Mouse (Mus musculus) intestine, embryonic 16.5 days (tissue): ENCODE results near the gene Unk. TPM values are rescaled to one million over a fixed set of nuclear protein-coding genes. Genes with fewer than 3 reads are reported as not detected.

Experiments
- ATAC-seq: fragments of 200-750 bp; cut with Nextera tagmentation; 2 replicates; pipeline ENCODE4 v1.8.0; 2017; ENCODE audit warnings: moderate TSS enrichment, moderate library complexity
- H3K27ac ChIP-seq: fragments of 300-500 bp; sonication (generic); 2 replicates; pipeline ENCODE4 v1.5.1; 2014; ENCODE audit warnings: mild to moderate bottlenecking, low read length
- H3K27me3 ChIP-seq: fragments of 300-500 bp; sonication (generic); replicated peaks from 2 replicates; pipeline ENCODE4 v1.6.1; 2014; ENCODE audit warnings: low read length, control low read depth, mixed read lengths; ENCODE audit not compliant: control insufficient read depth, insufficient read depth
- H3K36me3 ChIP-seq: fragments of 300-500 bp; sonication (generic); 2 replicates; pipeline ENCODE4 v1.6.1; 2014; ENCODE audit warnings: low read length, control low read depth; ENCODE audit not compliant: control insufficient read depth, insufficient read depth
- H3K4me1 ChIP-seq: fragments of 300-500 bp; sonication (generic); 2 replicates; pipeline ENCODE4 v1.6.1; 2014; ENCODE audit warnings: low read length, control low read depth, mixed read lengths; ENCODE audit not compliant: control insufficient read depth, insufficient read depth
- H3K4me2 ChIP-seq: fragments of 300-500 bp; sonication (generic); 2 replicates; pipeline ENCODE4 v1.6.1; 2014; ENCODE audit warnings: low read depth, low read length, control low read depth
- H3K4me3 ChIP-seq: fragments of 300-500 bp; sonication (generic); 2 replicates; pipeline ENCODE4 v1.5.1; 2014; ENCODE audit warnings: mild to moderate bottlenecking, low read length
- H3K9ac ChIP-seq: fragments of 300-500 bp; sonication (generic); 2 replicates; pipeline ENCODE4 v1.6.1; 2014; ENCODE audit warnings: low read depth, low read length
- H3K9me3 ChIP-seq: fragments of 300-500 bp; sonication (generic); 2 replicates; pipeline ENCODE4 v1.6.1; 2016; ENCODE audit warnings: low read length, control low read depth; ENCODE audit not compliant: control insufficient read depth
- WGBS: fragments of 180-500 bp; shearing (Covaris S2); extraction: QIAGEN DNeasy Blood & Tissue Kit; methylation state at CpG from one replicate; pipeline ENCODE4 v1.1.7; 2014; 5-methylcytosine and 5-hydroxymethylcytosine counted together
- polyA plus RNA-seq: library from polyadenylated mRNA; unstranded; fragments of >200 nt; fragmentation: Nextera tagmentation; extraction: Ambion mirVana; gene quantifications from 2 replicates; pipeline ENCODE4 v1.2.1, GENCODE M21; 2015

Gene Unk
- polyA plus RNA-seq, 1 experiment from 2014 or later = 22.9 TPM

- no peak overlapping the region for H3K4me3 ChIP-seq
- H3K27me3 ChIP-seq = no peaks in the 10 kb centered on the region
- H3K9me3 ChIP-seq = peaks cover 4% of the 10 kb centered on the region
- H3K27ac ChIP-seq = peak overlapping the region; percentile 36
- ATAC-seq = no peak
- no peaks in the 10 kb centered on the region for H3K36me3 ChIP-seq
- 56% methylated on average over 14 of the region's 14 CpGs for WGBS
- H3K9ac ChIP-seq = no peak overlapping the region
- H3K4me2 ChIP-seq = no peak overlapping the region
- peaks cover 44% of the 10 kb centered on the region for H3K4me1 ChIP-seq
These were observed 68.8 kb downstream of the Unk start for GRCm38 (mm10) chr11:116098711-116099460.

DNA sequence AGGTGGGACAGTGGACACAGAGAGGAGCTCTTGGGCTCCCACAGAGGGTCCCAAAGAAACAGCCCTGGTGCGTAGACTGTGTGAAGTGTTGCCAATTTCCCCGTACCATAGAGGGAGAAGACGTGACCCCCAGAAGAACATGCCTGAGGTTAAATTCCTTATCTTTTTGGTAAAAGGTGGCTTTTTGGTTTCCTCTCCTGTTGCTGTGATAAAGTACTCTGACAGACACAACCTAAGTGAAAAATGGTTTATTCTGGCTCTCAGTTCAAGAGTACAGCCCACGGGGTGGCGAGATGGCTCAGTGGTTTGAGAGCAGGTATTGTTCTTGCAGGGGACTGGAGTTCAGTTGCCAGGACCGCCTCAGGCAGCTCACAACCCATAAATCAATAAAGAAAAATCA, 69.3 kb downstream of the Unk start:
- peaks cover 49% of the 10 kb centered on the region for H3K4me1 ChIP-seq
- WGBS = 86% methylated on average over 6 of the region's 6 CpGs
- H3K36me3 ChIP-seq = no peaks in the 10 kb centered on the region
- no peak for ATAC-seq
- H3K9me3 ChIP-seq = peaks cover 4% of the 10 kb centered on the region
- no peak overlapping the region for H3K4me3 ChIP-seq
- H3K27me3 ChIP-seq = no peaks in the 10 kb centered on the region
- no peak overlapping the region for H3K4me2 ChIP-seq
- peak overlapping the region; percentile 36 for H3K27ac ChIP-seq
- H3K9ac ChIP-seq = no peak overlapping the region

DNA sequence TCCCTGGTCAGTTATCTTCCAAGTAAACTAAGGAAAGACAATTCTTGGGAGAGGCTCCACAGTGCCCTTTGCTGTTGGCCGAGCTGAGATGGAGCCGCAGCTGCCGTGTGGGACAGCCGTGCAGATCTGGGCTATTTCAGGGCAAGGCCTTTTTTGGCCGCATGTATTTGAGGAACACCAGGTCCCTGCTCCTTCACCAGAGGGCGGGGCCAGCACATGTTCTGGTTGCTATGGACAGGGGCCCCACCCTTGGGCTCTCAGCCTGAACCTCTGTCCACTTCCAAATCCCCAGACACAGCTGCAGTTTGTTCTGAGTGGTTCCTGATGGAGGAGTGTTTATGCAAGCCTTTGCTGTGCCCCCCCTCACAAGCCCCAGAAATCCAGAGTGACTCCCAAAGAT, 70.3 kb downstream of the Unk start:
- 29% methylated on average over 6 of the region's 6 CpGs for WGBS
- Histone ChIP-seq H3K9ac (peak overlapping the region; percentile 8; the same call in 1 of the 2 replicates), H3K4me2 (no peak overlapping the region)

GRCm38 (mm10) chr11:116100839-116101238, 70.7 kb downstream of the Unk start:
- Histone ChIP-seq H3K27me3 (no peaks in the 10 kb centered on the region), H3K4me3 (no peak overlapping the region), H3K9ac (0 out of 2 replicates have a peak overlapping the region, but pooled peaks have one; percentile 8), H3K36me3 (no peaks in the 10 kb centered on the region), H3K4me2 (no peak overlapping the region), H3K9me3 (peaks cover 4% of the 10 kb centered on the region), H3K27ac (peak overlapping the region; percentile 91), H3K4me1 (peaks cover 53% of the 10 kb centered on the region)
- 82% methylated on average over 7 of the region's 7 CpGs for WGBS
- ATAC-seq = no peak

More for the DNA sequence above, 70.3 kb downstream of the Unk start:
- H3K27ac ChIP-seq = peak overlapping the region; percentile 91
- no peaks in the 10 kb centered on the region for H3K27me3 ChIP-seq
- peaks cover 4% of the 10 kb centered on the region for H3K9me3 ChIP-seq
- ATAC-seq = peak; percentile 41
- H3K36me3 ChIP-seq = no peaks in the 10 kb centered on the region
- H3K4me3 ChIP-seq = no peak overlapping the region
- peaks cover 52% of the 10 kb centered on the region for H3K4me1 ChIP-seq

DNA sequence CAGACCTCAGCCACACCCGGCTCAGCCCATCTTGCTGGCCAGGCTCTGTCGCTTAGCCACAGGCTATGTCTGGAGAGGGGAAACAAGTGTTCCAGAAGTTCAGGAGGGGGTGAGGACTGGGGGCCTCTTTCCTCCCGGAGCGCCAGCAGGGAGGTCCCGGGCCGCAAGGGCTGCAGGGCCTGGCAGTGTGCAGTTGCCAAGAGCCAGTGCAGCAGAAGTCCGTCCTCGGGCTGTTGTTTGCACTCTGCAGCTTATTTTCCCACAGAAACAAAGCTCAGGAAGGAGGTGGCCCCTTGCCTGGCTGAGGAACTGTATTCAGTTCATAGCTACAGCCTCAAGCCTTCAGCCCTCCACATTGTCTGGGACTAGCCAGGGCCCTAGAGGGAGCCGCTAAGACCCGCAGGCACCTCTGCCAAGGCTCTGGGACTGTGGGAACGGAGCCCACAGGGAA, 71.8 kb downstream of the Unk start:
- no peaks in the 10 kb centered on the region for H3K36me3 ChIP-seq
- H3K9ac ChIP-seq = peak overlapping the region; percentile 60
- peaks cover 65% of the 10 kb centered on the region for H3K4me1 ChIP-seq
- ATAC-seq = peak; percentile 42
- H3K27me3 ChIP-seq = no peaks in the 10 kb centered on the region
- no peaks in the 10 kb centered on the region for H3K9me3 ChIP-seq
- H3K4me3 ChIP-seq = no peak overlapping the region
- WGBS = 22% methylated on average over 11 of the region's 11 CpGs
- peak overlapping the region; percentile 35 for H3K4me2 ChIP-seq
- H3K27ac ChIP-seq = peak overlapping the region; percentile 91

GRCm38 (mm10) chr11:116102472-116102871, 72.3 kb downstream of the Unk start:
- no peak for ATAC-seq
- no peaks in the 10 kb centered on the region for H3K36me3 ChIP-seq
- no peak overlapping the region for H3K4me3 ChIP-seq
- peak overlapping the region; percentile 91 for H3K27ac ChIP-seq
- H3K9me3 ChIP-seq = no peaks in the 10 kb centered on the region
- WGBS = 54% methylated on average over 3 of the region's 4 CpGs
- peak overlapping the region; percentile 60 for H3K9ac ChIP-seq
- no peak overlapping the region for H3K4me2 ChIP-seq
- peaks cover 70% of the 10 kb centered on the region for H3K4me1 ChIP-seq
- H3K27me3 ChIP-seq = peaks cover 5% of the 10 kb centered on the region; the same call in 1 of the 2 replicates

- no peak for ATAC-seq
- WGBS = 74% methylated on average over 12 of the region's 12 CpGs
- Histone ChIP-seq H3K4me2 (no peak overlapping the region), H3K27ac (peak overlapping the region; percentile 70), H3K4me1 (peaks cover 79% of the 10 kb centered on the region), H3K9ac (peak overlapping the region; percentile 17; the same call in 1 of the 2 replicates), H3K9me3 (no peaks in the 10 kb centered on the region), H3K27me3 (peaks cover 15% of the 10 kb centered on the region; the same call in 1 of the 2 replicates), H3K4me3 (no peak overlapping the region), H3K36me3 (no peaks in the 10 kb centered on the region)
These were observed 73.5 kb downstream of the Unk start for GRCm38 (mm10) chr11:116103572-116103971.

GRCm38 (mm10) chr11:116104006-116104646, 74.0 kb downstream of the Unk start:
- Histone ChIP-seq H3K27me3 (peaks cover 20% of the 10 kb centered on the region; the same call in 1 of the 2 replicates), H3K4me3 (no peak overlapping the region), H3K36me3 (no peaks in the 10 kb centered on the region), H3K4me2 (no peak overlapping the region), H3K27ac (peak overlapping the region; percentile 70), H3K9me3 (no peaks in the 10 kb centered on the region), H3K9ac (peak overlapping the region; percentile 17; the same call in 1 of the 2 replicates), H3K4me1 (peaks cover 80% of the 10 kb centered on the region)
- peak; percentile 68 for ATAC-seq
- 37% methylated on average over 14 of the region's 14 CpGs for WGBS

DNA sequence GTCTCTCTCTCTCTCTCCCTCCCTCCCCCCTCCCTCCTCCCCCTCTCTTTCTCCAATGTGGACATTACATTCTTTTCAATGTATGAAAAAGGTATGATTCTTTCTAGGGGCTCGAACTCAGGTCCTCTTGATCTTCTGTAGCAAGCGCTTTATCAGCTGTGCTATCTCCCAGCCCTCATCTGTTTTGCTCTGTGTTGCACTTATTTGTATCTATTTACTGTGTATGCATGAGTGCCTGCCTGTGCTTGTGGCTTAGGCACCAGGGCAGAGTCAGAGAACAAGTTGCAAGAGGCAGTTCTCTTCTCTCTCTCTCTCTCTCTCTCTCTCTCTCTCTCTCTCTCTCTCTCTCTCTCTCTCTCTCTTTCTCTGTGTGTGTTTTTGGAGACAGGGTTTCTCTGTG, 74.9 kb downstream of the Unk start:
- Histone ChIP-seq H3K4me1 (peaks cover 84% of the 10 kb centered on the region), H3K27me3 (peaks cover 29% of the 10 kb centered on the region; the same call in 1 of the 2 replicates), H3K4me3 (no peak overlapping the region), H3K9ac (no peak overlapping the region), H3K36me3 (no peaks in the 10 kb centered on the region), H3K9me3 (no peaks in the 10 kb centered on the region), H3K4me2 (no peak overlapping the region), H3K27ac (no peak overlapping the region)
- WGBS = 91% methylated on average over 2 of the region's 2 CpGs
- ATAC-seq = no peak
